Mouse (Mus musculus) stomach, embryonic 14.5 days (tissue): ENCODE measurements at regions not wholly inside any gene's neighbourhood (a gene's known extent, or its start where the extent isn't known, plus 50 kb on each side); places are given as distances from the start of the nearest gene placed in this dataset.
"Not testable (repeated sequence)": the region's sequence is repeated elsewhere in the genome, so short reads cannot be mapped to it uniquely, and the experiment has no call there.

Source experiments
- ATAC-seq: fragments of 200-750 bp; cut with Nextera tagmentation; 2 replicates; pipeline ENCODE4 v1.8.0; 2017; ENCODE audit warnings: low read depth, moderate TSS enrichment; ENCODE audit not compliant: insufficient number of reproducible peaks, insufficient read depth, low FRiP score
- H3K27ac ChIP-seq: fragments of 300-500 bp; sonication (generic); 2 replicates; pipeline ENCODE4 v1.5.1; 2014; ENCODE audit warnings: mild to moderate bottlenecking, low read length, moderate library complexity, mixed read lengths
- H3K27me3 ChIP-seq: fragments of 300-500 bp; sonication (generic); 2 replicates; pipeline ENCODE4 v1.6.1; 2014; ENCODE audit warnings: low read length, control low read depth, mixed read lengths; ENCODE audit not compliant: control insufficient read depth, insufficient read depth
- H3K36me3 ChIP-seq: fragments of 300-500 bp; sonication (generic); 2 replicates; pipeline ENCODE4 v1.6.1; 2014; ENCODE audit warnings: mild to moderate bottlenecking, control low read depth, low read length, moderate library complexity, mixed read lengths; ENCODE audit not compliant: control insufficient read depth, insufficient read depth
- H3K4me1 ChIP-seq: fragments of 300-500 bp; sonication (generic); 2 replicates; pipeline ENCODE4 v1.6.1; 2014; ENCODE audit warnings: low read length, control low read depth, mixed read lengths; ENCODE audit not compliant: control insufficient read depth, insufficient read depth
- H3K4me2 ChIP-seq: fragments of 300-500 bp; sonication (generic); replicated peaks from 2 replicates; pipeline ENCODE4 v1.6.1; 2014; ENCODE audit warnings: low read depth, low read length, control low read depth
- H3K4me3 ChIP-seq: fragments of 300-500 bp; sonication (generic); 2 replicates; pipeline ENCODE4 v1.5.1; 2014; ENCODE audit warnings: low read depth, low read length, control low read depth
- H3K9ac ChIP-seq: fragments of 300-500 bp; sonication (generic); replicated peaks from 2 replicates; pipeline ENCODE4 v1.6.1; 2014; ENCODE audit warnings: low read depth, mild to moderate bottlenecking, control low read depth, low read length, moderate library complexity, mixed read lengths
- H3K9me3 ChIP-seq: fragments of 300-500 bp; sonication (generic); 2 replicates; pipeline ENCODE4 v1.6.1; 2016; ENCODE audit warnings: low read depth, low read length, control low read depth; ENCODE audit not compliant: control insufficient read depth
- WGBS: fragments of 180-500 bp; shearing (Covaris S2); extraction: QIAGEN DNeasy Blood & Tissue Kit; methylation state at CpG from one replicate; pipeline ENCODE4 v1.1.7; 2014; 5-methylcytosine and 5-hydroxymethylcytosine counted together

DNA sequence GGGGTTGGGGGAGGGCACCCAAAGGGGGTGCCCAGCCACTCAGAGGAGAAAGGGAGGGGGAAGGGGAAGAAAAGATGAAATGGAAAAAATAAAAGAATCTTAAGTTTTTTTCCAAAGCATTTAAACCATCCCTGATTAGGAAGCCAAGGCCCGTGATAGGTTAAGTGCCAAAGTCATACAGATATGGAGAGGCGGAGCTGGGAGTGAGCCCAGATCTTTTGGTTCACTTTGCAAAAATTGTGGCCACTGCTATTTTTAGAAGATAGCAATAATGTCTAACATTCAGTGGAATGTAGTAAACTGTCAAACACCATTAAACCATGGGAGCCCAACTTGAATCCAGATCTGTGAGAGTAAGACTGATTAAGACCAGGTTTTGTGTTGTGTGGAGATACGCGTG lies 85.9 kb upstream of the Abca1 start:
- no peak overlapping the region for H3K9ac ChIP-seq
- ATAC-seq, result no peak
- H3K27ac ChIP-seq, result no peak overlapping the region
- WGBS, result 91% methylated on average over 4 of the region's 4 CpGs
- H3K4me1 ChIP-seq, result peaks cover 3% of the 10 kb centered on the region; the same call in 1 of the 2 replicates
- no peaks in the 10 kb centered on the region for H3K36me3 ChIP-seq
- no peaks in the 10 kb centered on the region for H3K9me3 ChIP-seq
- no peaks in the 10 kb centered on the region for H3K27me3 ChIP-seq
- no peak overlapping the region for H3K4me3 ChIP-seq
- H3K4me2 ChIP-seq, result no peak overlapping the region

DNA sequence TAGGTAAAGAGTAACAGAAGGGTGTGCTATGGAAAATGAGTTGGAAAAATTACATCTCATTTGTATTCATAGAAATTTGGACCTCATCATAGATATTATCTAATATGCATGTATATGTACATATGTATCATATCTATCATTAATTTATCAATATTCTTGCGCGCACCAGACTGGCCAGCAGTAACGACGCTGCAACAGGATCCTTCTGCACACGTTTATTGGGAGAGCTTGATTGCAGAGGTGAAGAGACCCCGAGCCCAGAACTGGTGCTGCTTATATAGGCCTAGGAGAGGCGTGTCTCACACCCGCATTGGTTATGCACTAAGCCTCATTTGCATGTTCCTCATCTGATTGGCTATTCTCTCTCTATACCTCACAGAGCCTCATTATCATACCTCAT lies 83.8 kb upstream of the Abca1 start:
- not testable (repeated sequence) for H3K36me3 ChIP-seq, H3K4me2 ChIP-seq, H3K27me3 ChIP-seq, H3K4me3 ChIP-seq, ATAC-seq, H3K27ac ChIP-seq, H3K9me3 ChIP-seq, H3K9ac ChIP-seq, H3K4me1 ChIP-seq
- WGBS, result 94% methylated on average over 8 of the region's 8 CpGs

GRCm38 (mm10) chr4:53239856-53240255 lies 80.2 kb upstream of the Abca1 start:
- H3K9me3 ChIP-seq, result no peaks in the 10 kb centered on the region
- H3K4me1 ChIP-seq, result no peaks in the 10 kb centered on the region
- 59% methylated on average over 5 of the region's 5 CpGs for WGBS
- no peak overlapping the region for H3K27ac ChIP-seq
- H3K4me2 ChIP-seq, result no peak overlapping the region
- no peak overlapping the region for H3K9ac ChIP-seq
- no peaks in the 10 kb centered on the region for H3K27me3 ChIP-seq
- H3K36me3 ChIP-seq, result no peaks in the 10 kb centered on the region
- no peak overlapping the region for H3K4me3 ChIP-seq
- ATAC-seq, result no peak

- ATAC-seq, result no peak
These were observed 78.9 kb upstream of the Abca1 start for GRCm38 (mm10) chr4:53238314-53239259.

DNA sequence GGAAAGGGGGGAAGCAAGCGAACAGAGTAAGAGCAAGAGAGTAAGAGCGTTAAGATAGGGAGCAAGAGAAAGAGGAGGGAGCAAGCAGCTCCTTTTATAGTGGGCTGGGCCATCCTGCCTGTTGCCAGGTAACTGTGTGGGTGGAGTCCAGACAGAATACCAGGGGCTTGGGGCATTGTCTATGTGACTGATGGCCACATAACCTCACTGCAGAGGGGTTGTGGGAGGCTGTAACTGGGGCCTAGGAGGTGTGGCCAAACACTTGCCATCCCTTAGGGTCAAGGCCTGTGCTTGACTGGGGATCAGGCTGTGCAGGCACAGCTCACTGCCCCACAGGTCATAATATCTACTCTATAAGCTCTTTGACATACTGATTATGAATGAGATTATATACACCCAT lies 76.2 kb upstream of the Abca1 start:
- 28% methylated on average over 2 of the region's 2 CpGs for WGBS
- Histone ChIP-seq H3K36me3 (no peaks in the 10 kb centered on the region), H3K4me2 (no peak overlapping the region), H3K27ac (no peak overlapping the region), H3K4me3 (no peak overlapping the region), H3K9me3 (no peaks in the 10 kb centered on the region), H3K4me1 (no peaks in the 10 kb centered on the region), H3K27me3 (no peaks in the 10 kb centered on the region), H3K9ac (no peak overlapping the region)
- ATAC-seq, result no peak

More at GRCm38 (mm10) chr4:53238314-53239259, 78.9 kb upstream of the Abca1 start:
- Histone ChIP-seq H3K27me3 (no peaks in the 10 kb centered on the region), H3K36me3 (no peaks in the 10 kb centered on the region), H3K4me2 (no peak overlapping the region), H3K9ac (no peak overlapping the region), H3K4me3 (no peak overlapping the region), H3K27ac (no peak overlapping the region), H3K4me1 (no peaks in the 10 kb centered on the region), H3K9me3 (no peaks in the 10 kb centered on the region)
- 78% methylated on average over 14 of the region's 14 CpGs for WGBS

- WGBS, result 63% methylated on average over 3 of the region's 3 CpGs
- Histone ChIP-seq H3K36me3 (no peaks in the 10 kb centered on the region), H3K4me3 (no peak overlapping the region), H3K27me3 (no peaks in the 10 kb centered on the region), H3K9me3 (no peaks in the 10 kb centered on the region), H3K4me1 (0 out of 2 replicates have a peak, but pooled peaks cover 6% of the 10 kb centered on the region), H3K9ac (no peak overlapping the region), H3K27ac (no peak overlapping the region), H3K4me2 (no peak overlapping the region)
- no peak for ATAC-seq
These were observed 72.7 kb upstream of the Abca1 start for GRCm38 (mm10) chr4:53232436-53232835.

DNA sequence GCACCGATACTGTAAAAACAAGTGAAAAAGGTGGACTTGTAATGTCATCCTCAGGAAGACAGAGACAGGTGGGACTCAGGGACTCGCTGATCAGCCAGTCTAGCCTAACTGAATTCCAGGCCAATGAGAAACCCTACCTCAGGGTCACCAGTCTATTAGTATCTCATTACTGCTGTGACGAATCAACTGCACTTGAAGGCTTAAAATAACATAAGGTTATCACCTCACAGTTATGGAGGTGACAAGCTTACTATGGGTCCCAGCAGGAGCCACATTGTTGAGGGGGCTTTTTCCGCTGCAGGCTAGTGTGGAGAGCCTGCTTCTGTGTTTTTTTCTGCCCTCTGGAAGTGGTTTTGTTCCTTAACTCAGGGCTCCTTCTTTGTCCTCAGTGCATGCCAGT lies 72.2 kb upstream of the Abca1 start:
- 56% methylated on average over 4 of the region's 4 CpGs for WGBS

DNA sequence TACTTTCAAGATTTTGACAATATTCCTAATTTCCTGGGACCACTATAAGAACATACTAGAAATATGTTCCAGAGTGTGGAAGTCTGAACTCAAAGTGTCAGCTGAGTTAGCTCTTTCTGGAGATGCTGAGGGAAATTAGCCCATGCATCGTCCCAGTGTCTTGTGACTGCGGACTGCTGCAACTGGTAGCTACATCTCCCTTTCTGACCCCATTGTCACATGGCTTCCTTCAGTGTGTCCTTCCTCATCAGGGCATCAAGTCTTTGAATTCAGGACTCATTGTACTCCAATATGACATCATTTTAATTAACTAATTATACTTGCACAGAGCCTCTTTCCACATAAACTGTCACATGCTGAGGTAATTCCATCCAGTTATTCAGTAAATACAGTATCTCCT lies 71.4 kb upstream of the Abca1 start:
- 89% methylated on average over 2 of the region's 2 CpGs for WGBS

More for the DNA sequence above, 72.2 kb upstream of the Abca1 start:
- H3K4me1 ChIP-seq, result 0 out of 2 replicates have a peak, but pooled peaks cover 6% of the 10 kb centered on the region
- no peak for ATAC-seq
- H3K27me3 ChIP-seq, result no peaks in the 10 kb centered on the region
- H3K4me2 ChIP-seq, result no peak overlapping the region
- no peaks in the 10 kb centered on the region for H3K9me3 ChIP-seq
- no peak overlapping the region for H3K27ac ChIP-seq
- no peaks in the 10 kb centered on the region for H3K36me3 ChIP-seq
- no peak overlapping the region for H3K9ac ChIP-seq
- H3K4me3 ChIP-seq, result no peak overlapping the region

More for the DNA sequence above, 71.4 kb upstream of the Abca1 start:
- ATAC-seq, result no peak
- Histone ChIP-seq H3K4me3 (no peak overlapping the region), H3K4me1 (0 out of 2 replicates have a peak, but pooled peaks cover 6% of the 10 kb centered on the region), H3K4me2 (no peak overlapping the region), H3K9ac (no peak overlapping the region), H3K36me3 (no peaks in the 10 kb centered on the region), H3K9me3 (no peaks in the 10 kb centered on the region), H3K27me3 (no peaks in the 10 kb centered on the region), H3K27ac (no peak overlapping the region)
